Mouse (Mus musculus) right cerebral cortex, postnatal 10 days (tissue): ENCODE data around the gene Smim7.

Source experiments
- DNase-seq, 2 experiments: peaks; one replicate each; pipeline ENCODE4 v3.0.0; 2021; ENCODE audit warnings: low spot score in 2 of 2

Gene Smim7

DNA sequence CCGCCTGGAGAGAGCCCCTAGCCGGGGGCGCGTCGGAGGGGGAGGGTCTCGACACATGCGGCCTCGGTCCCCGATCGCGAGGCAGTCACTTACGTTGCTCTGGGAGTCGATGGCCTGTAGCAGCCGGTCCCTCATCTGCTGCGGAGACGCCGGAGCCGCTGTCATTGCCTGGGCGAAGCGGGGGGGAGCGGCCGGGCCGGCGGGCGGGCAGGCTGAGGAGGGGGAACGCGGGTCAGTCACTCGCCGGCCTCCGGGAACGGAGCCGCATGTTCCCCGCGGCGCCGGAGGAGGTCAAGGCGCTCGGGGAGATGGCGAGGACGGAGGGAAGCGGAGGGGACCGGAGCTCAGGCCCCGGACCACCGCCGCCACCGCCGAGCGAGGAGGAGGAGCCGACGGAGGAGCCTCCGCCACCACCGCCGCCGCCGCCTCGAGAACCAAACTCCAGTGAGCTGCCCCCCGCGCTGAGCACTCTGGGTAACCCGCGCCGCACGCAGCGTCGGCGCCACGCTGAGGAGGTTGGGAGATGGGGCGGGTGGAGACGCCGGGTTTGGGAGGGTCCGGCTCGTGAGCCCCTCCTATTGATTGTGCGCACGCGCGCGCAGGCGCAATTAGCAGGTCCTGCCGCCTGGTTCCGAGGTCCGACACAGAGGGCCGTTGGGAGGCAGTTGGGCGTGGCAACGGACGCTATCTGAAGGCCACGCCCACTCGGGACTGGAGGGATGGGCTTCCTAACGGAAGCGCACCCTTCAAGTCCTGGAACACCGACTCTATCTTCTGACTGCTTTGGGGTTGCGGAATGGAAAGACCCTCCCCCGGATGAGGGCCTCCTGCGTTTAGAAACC lies 22.9 kb downstream of the Smim7 start, which contains the start of gene Med26:
Gene Med26, minus strand, starts transcription at position 469 of the 842 bp plus-strand sequence.
- peak; percentile 99 for DNase-seq

DNA sequence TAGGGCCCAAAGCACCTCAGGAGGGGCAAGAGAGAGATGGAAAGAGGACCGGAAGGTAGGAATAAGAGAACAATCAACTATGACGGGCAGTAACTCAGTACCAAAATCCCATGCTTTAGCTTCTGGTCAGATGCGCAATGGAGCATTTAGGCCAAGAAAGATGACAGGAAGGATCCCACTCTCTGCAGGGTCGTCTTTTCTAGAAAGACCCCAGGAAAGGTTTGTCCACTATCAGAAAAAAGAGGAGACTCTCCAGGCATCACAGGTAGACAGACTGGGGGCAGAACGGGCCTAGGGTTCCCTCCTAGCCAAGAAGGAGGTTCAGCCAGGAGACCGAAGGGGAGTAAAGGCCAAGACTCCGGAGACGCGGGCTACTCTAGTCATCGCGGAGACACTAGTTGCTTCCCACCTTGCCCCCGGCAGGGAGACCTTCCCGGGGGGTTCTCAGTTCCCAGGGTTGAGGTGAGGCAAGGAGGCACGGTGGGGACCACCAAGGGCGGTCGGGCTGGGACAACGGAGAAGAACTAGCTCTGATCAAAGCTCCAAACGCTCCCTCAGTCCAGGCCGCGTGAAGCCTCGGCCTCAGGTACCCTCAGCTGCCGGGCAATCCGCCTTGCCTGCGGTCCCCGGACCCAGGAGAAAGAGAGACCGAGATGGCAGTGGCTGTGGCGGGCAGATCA lies 23.6 kb downstream of the Smim7 start:
- no peak for DNase-seq

DNA sequence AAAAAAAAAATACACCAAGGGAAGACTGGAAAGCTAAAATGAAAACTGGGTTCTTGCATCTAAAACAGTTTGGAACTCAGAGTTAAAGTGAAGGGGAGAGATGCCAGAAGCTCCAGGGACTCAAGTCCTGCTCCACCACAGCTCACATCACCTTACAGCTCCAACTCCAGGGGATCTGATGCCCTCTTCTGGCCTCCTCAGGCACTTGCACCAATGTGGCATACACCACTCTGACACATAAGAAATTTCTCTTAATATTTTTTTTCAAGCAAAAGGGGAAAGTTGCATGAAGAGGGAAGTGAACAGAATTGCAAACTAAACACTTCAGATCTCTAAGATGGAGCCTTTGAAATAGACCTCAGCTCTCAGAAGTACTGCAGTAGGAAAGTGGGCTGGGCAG lies 31.7 kb downstream of the Smim7 start:
- no peak for DNase-seq

DNA sequence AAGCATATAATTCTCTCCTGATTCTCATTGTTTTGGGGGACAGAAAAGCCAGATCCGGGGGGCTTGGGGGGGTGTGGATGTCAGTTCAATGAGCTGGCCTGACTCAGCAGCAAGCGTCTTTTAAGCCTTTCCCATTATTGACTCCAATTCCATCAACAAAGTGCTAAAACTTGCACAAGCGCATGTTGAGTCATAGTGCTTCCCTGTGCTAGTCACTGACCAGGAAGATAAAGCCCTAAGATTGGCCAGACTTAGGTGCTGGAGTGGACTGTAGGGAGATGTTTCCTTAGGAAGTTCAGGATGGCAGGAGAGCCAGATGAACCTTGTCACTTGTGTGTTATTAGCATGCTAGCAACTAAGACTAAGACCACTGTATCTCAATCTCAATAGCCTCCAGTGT lies 36.0 kb downstream of the Smim7 start:
- DNase-seq: no peak

DNA sequence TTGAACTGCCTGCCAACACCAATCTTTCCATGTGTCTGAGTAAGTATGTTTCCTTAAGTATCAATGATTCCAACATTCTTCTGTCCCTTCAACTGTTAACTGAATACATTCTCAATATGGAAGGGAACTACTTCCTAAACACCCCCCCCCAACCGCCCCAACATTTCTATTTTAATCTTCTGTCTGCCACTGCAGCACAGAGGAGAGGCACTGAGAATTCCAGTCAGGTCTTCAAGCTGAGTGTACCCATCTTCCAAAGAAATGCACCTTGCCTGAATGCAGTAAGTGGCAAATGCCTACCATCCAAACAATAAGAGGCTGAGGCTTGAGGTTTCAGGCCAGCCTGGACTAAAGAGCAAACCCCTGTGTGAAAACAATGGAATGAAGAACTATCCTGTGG lies 38.8 kb downstream of the Smim7 start:
- no peak for DNase-seq

DNA sequence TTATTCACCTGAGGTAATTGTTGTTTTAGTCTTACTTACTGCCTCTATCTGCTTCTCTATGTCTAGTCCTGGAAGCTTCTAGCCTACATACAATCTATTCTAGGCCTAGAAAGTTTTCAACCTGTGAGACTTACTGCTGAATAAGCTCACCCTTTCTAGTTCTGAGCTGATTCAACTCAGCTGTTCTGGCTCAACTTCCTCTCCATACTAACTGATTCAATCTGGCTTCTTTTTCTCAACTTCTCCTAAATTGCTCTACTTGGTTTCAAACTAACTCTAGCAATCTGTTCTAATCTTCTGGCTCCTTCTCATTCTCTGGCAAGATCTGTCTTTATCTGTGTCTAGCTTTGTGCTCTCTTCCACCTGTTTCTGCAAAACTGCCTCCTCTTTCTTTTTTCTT lies 49.0 kb downstream of the Smim7 start:
- no peak for DNase-seq

DNA sequence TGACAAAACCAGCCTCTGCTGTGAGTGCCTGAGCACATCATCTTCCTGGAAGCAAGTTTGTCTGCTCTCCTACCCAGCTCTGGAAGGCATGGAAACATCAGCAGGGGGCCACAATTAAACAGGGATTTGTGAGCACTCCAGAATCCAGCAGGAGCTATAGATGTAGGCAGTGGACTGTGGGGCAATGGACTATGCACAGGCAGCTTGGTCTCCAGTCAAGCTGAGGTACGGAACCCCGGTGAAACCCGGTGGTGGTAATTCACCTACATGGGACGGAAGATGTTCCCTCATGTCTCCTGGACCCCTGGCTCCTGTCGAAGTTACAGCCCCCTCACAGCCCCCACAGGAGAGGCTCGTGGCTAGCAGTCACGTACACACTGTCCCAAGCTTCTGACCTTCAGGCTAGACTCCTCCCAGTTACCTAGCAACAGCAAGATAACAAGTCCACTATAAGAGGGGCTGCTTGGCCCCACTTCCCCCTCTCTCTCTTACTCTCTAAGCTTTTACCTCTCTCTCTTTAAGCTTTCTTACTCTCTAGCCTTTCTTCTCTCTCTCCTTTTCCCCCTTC lies 53.4 kb downstream of the Smim7 start:
- DNase-seq: no peak
